Mouse (Mus musculus) cerebellum, adult 8-10 months (tissue): ENCODE measurements around the gene Exosc3.
"Not testable (repeated sequence)": the region's sequence is repeated elsewhere in the genome, so short reads cannot be mapped to it uniquely, and the experiment has no call there.

ENCODE experiments used
- DNase-seq: peaks from one replicate; pipeline ENCODE4 v3.0.0; 2022

The Exosc3 gene

GRCm38 (mm10) chr4:45342286-45343155, at the start of gene Exosc3:
TSS of gene Exosc3 (minus strand) at chr4:45342732.
- peak; percentile 23 for DNase-seq

GRCm38 (mm10) chr4:45392099-45392498, 49.6 kb upstream of the Exosc3 start:
- no peak for DNase-seq

- not testable (repeated sequence) for DNase-seq
Observed at GRCm38 (mm10) chr4:45387296-45387695, 44.8 kb upstream of the Exosc3 start.

- not testable (repeated sequence) for DNase-seq
Observed at GRCm38 (mm10) chr4:45382133-45382532, 39.6 kb upstream of the Exosc3 start.

GRCm38 (mm10) chr4:45380903-45381580, 38.5 kb upstream of the Exosc3 start:
- not testable (repeated sequence) for DNase-seq

- DNase-seq = no peak
Observed at GRCm38 (mm10) chr4:45376573-45376972, 34.0 kb upstream of the Exosc3 start.

- DNase-seq = no peak
Observed at GRCm38 (mm10) chr4:45374879-45375278, 32.3 kb upstream of the Exosc3 start.

- no peak for DNase-seq
Observed at GRCm38 (mm10) chr4:45371261-45371660, 28.7 kb upstream of the Exosc3 start.

GRCm38 (mm10) chr4:45356653-45357052, 14.1 kb upstream of the Exosc3 start:
- no peak for DNase-seq

- peak; percentile 92 for DNase-seq
Observed at GRCm38 (mm10) chr4:45341669-45342249, 773 bp downstream of the Exosc3 start, which contains the start of gene Dcaf10. TSS of gene Dcaf10 (plus strand) at chr4:45342101.

GRCm38 (mm10) chr4:45341226-45341625, 1.3 kb downstream of the Exosc3 start:
- no peak for DNase-seq

- DNase-seq = no peak
Observed at GRCm38 (mm10) chr4:45332466-45332865, 10.1 kb downstream of the Exosc3 start.

- DNase-seq = no peak
Observed at GRCm38 (mm10) chr4:45331139-45331538, 11.4 kb downstream of the Exosc3 start.

GRCm38 (mm10) chr4:45320159-45320816, 22.2 kb downstream of the Exosc3 start:
- peak; percentile 82 for DNase-seq

- no peak for DNase-seq
Observed at GRCm38 (mm10) chr4:45311056-45311455, 31.5 kb downstream of the Exosc3 start.

- no peak for DNase-seq
Observed at GRCm38 (mm10) chr4:45308606-45309005, 33.9 kb downstream of the Exosc3 start.

GRCm38 (mm10) chr4:45308046-45308445, 34.5 kb downstream of the Exosc3 start:
- DNase-seq = no peak

- no peak for DNase-seq
Observed at GRCm38 (mm10) chr4:45305536-45305935, 37.0 kb downstream of the Exosc3 start.

- peak; percentile 74 for DNase-seq
Observed at GRCm38 (mm10) chr4:45296662-45297564, 45.6 kb downstream of the Exosc3 start, which contains the start of gene Trmt10b. TSS of gene Trmt10b (plus strand) at chr4:45297127.

- DNase-seq = no peak
Observed at GRCm38 (mm10) chr4:45287906-45288305, 54.6 kb downstream of the Exosc3 start.

GRCm38 (mm10) chr4:45286318-45286717, 56.2 kb downstream of the Exosc3 start:
- no peak for DNase-seq
